Mouse (Mus musculus) ES-E14 (cell line): ENCODE results near the gene Cdkn3.

Source experiments
- CHD2 ChIP-seq: IDR thresholded peaks from 2 replicates; pipeline ENCODE4 v1.6.1; 2014; ENCODE audit warnings: mild to moderate bottlenecking, low read depth, low read length, inconsistent platforms
- HCFC1 ChIP-seq: IDR thresholded peaks from 2 replicates; pipeline ENCODE4 v1.6.1; 2012; ENCODE audit warnings: low read length, inconsistent platforms, borderline replicate concordance; ENCODE audit not compliant: insufficient read depth
- ZC3H11A ChIP-seq: IDR thresholded peaks from 2 replicates; pipeline ENCODE4 v1.6.1; 2012; ENCODE audit warnings: low read depth, mild to moderate bottlenecking, inconsistent platforms, low read length, borderline replicate concordance

- no peak for TF ChIP-seq ZC3H11A
- no peak for TF ChIP-seq HCFC1
- TF ChIP-seq CHD2: no peak
Observed at GRCm38 (mm10) chr14:46755851-46756250, 4.5 kb upstream of the Cdkn3 start.
